Mouse (Mus musculus) liver, embryonic 14.5 days (tissue): ENCODE data around the gene Sufu.

Experiments used
- CTCF ChIP-seq: IDR thresholded peaks from 2 replicates; pipeline ENCODE4 v1.5.1; 2016; ENCODE audit warnings: antibody characterized with exemption, low read depth, control low read depth
- EP300 ChIP-seq: IDR thresholded peaks from 2 replicates; pipeline ENCODE4 v1.6.1; 2016; ENCODE audit warnings: antibody characterized with exemption, low read depth

- TF ChIP-seq CTCF, result no peak
- no peak for TF ChIP-seq EP300
Observed at GRCm38 (mm10) chr19:46530449-46530990, 133.8 kb downstream of the Sufu start.
